Mouse (Mus musculus) erythroblast, embryonic 14.5 days (primary cell): ENCODE data around the gene Scd4. TPM values are rescaled to one million over a fixed set of nuclear protein-coding genes. Genes with fewer than 3 reads are reported as not detected.

Experiments
- H3K27me3 ChIP-seq: 2 replicates; pipeline ENCODE4 v1.6.1; 2012; ENCODE audit warnings: inconsistent platforms; ENCODE audit not compliant: control insufficient read depth
- H3K36me3 ChIP-seq: 2 replicates; pipeline ENCODE4 v1.6.1; 2012; ENCODE audit warnings: mild to moderate bottlenecking, inconsistent platforms; ENCODE audit not compliant: control insufficient read depth
- H3K4me1 ChIP-seq: 2 replicates; pipeline ENCODE4 v1.6.1; 2012; ENCODE audit warnings: inconsistent platforms; ENCODE audit not compliant: control insufficient read depth
- H3K4me3 ChIP-seq: replicated peaks from 2 replicates; pipeline ENCODE3; 2012; ENCODE audit warnings: moderate library complexity, mild to moderate bottlenecking, inconsistent platforms
- H3K9me3 ChIP-seq: 2 replicates; pipeline ENCODE4 v1.6.1; 2012; ENCODE audit warnings: low read length, inconsistent platforms, mixed read lengths; ENCODE audit not compliant: control insufficient read depth
- GATA1 ChIP-seq: IDR thresholded peaks from 2 replicates; pipeline ENCODE4 v1.6.1; 2012; ENCODE audit warnings: low read length, inconsistent platforms, mixed read lengths
- TAL1 ChIP-seq: IDR thresholded peaks from 3 replicates; pipeline ENCODE4 v1.6.1; 2012; ENCODE audit warnings: low read length, inconsistent platforms, mixed read lengths
- polyA plus RNA-seq: library from polyadenylated mRNA; stranded (reverse); fragments of >175 nt; gene quantifications from 2 replicates; pipeline ENCODE4 v1.2.3, GENCODE M21; 2012

Scd4 gene
- polyA plus RNA-seq, 1 experiment: not detected

- Histone ChIP-seq H3K4me3 (peak overlapping the region; percentile 83), H3K9me3 (no peaks in the 10 kb centered on the region), H3K4me1 (peaks cover 90% of the 10 kb centered on the region), H3K36me3 (peaks cover 26% of the 10 kb centered on the region), H3K27me3 (no peaks in the 10 kb centered on the region)
- TF ChIP-seq TAL1 (no peak), GATA1 (no peak)
Observed at GRCm38 (mm10) chr19:44292483-44292882, 40.4 kb upstream of the Scd4 start.

GRCm38 (mm10) chr19:44292941-44293768 lies 39.7 kb upstream of the Scd4 start, which contains the start of gene Scd2:
Gene Scd2 (plus strand): TSS chr19:44293674.
- TF ChIP-seq TAL1 (no peak), GATA1 (no peak)
- Histone ChIP-seq H3K4me3 (peak within 1 kb of the TSS; percentile 83), H3K27me3 (no peaks in the 10 kb centered on the region), H3K36me3 (peaks cover 33% of the 10 kb centered on the region), H3K4me1 (peaks cover 91% of the 10 kb centered on the region), H3K9me3 (no peaks in the 10 kb centered on the region)

- H3K27me3 ChIP-seq: no peaks in the 10 kb centered on the region
Observed at GRCm38 (mm10) chr19:44293769-44294551, 38.9 kb upstream of the Scd4 start.

GRCm38 (mm10) chr19:44294588-44295041 lies 38.3 kb upstream of the Scd4 start:
- Histone ChIP-seq H3K36me3 (peaks cover 47% of the 10 kb centered on the region), H3K4me1 (peaks cover 95% of the 10 kb centered on the region), H3K27me3 (no peaks in the 10 kb centered on the region), H3K9me3 (no peaks in the 10 kb centered on the region), H3K4me3 (peak overlapping the region; percentile 83)
- TF ChIP-seq TAL1 (no peak), GATA1 (no peak)

More at GRCm38 (mm10) chr19:44293769-44294551, 38.9 kb upstream of the Scd4 start:
- peaks cover 93% of the 10 kb centered on the region for H3K4me1 ChIP-seq
- peak overlapping the region; percentile 83 for H3K4me3 ChIP-seq
- no peaks in the 10 kb centered on the region for H3K9me3 ChIP-seq
- TF ChIP-seq TAL1 (no peak), GATA1 (0 out of 2 replicates have a peak, but pooled peaks have one; percentile 8)
- H3K36me3 ChIP-seq: peaks cover 41% of the 10 kb centered on the region

- H3K9me3 ChIP-seq: no peaks in the 10 kb centered on the region
- no peaks in the 10 kb centered on the region for H3K27me3 ChIP-seq
- peak overlapping the region; percentile 83 for H3K4me3 ChIP-seq
- H3K36me3 ChIP-seq: peaks cover 53% of the 10 kb centered on the region
- H3K4me1 ChIP-seq: peaks cover 96% of the 10 kb centered on the region
- TF ChIP-seq GATA1 (no peak), TAL1 (no peak)
Observed at GRCm38 (mm10) chr19:44295251-44295650, 37.6 kb upstream of the Scd4 start.

- Histone ChIP-seq H3K9me3 (no peaks in the 10 kb centered on the region), H3K4me3 (peak overlapping the region; percentile 83), H3K4me1 (peaks cover 97% of the 10 kb centered on the region), H3K36me3 (peaks cover 58% of the 10 kb centered on the region), H3K27me3 (no peaks in the 10 kb centered on the region)
- TF ChIP-seq TAL1: no peak
- TF ChIP-seq GATA1: no peak
Observed at GRCm38 (mm10) chr19:44295741-44296140, 37.2 kb upstream of the Scd4 start.

GRCm38 (mm10) chr19:44296186-44296585 lies 36.7 kb upstream of the Scd4 start:
- H3K36me3 ChIP-seq: peaks cover 62% of the 10 kb centered on the region
- peak overlapping the region; percentile 83 for H3K4me3 ChIP-seq
- H3K9me3 ChIP-seq: no peaks in the 10 kb centered on the region
- H3K27me3 ChIP-seq: no peaks in the 10 kb centered on the region
- TF ChIP-seq GATA1 (no peak), TAL1 (no peak)
- H3K4me1 ChIP-seq: peaks cover 100% of the 10 kb centered on the region

GRCm38 (mm10) chr19:44297068-44297760 lies 35.7 kb upstream of the Scd4 start:
- Histone ChIP-seq H3K4me1 (peaks cover 98% of the 10 kb centered on the region), H3K36me3 (peaks cover 71% of the 10 kb centered on the region)

GRCm38 (mm10) chr19:44297862-44298261 lies 35.0 kb upstream of the Scd4 start:
- peaks cover 78% of the 10 kb centered on the region for H3K36me3 ChIP-seq

More at GRCm38 (mm10) chr19:44297068-44297760, 35.7 kb upstream of the Scd4 start:
- no peaks in the 10 kb centered on the region for H3K9me3 ChIP-seq
- H3K4me3 ChIP-seq: peak overlapping the region; percentile 83
- no peak for TF ChIP-seq TAL1
- no peak for TF ChIP-seq GATA1
- H3K27me3 ChIP-seq: no peaks in the 10 kb centered on the region

More at GRCm38 (mm10) chr19:44297862-44298261, 35.0 kb upstream of the Scd4 start:
- TF ChIP-seq GATA1: no peak
- Histone ChIP-seq H3K4me3 (peak overlapping the region; percentile 83), H3K9me3 (no peaks in the 10 kb centered on the region), H3K4me1 (peaks cover 98% of the 10 kb centered on the region), H3K27me3 (no peaks in the 10 kb centered on the region)
